Mouse (Mus musculus): ENCODE measurements at regions not wholly inside any gene's neighbourhood (a gene's known extent, or its start where the extent isn't known, plus 50 kb on each side); places are given as distances from the start of the nearest gene placed in this dataset.

DNA sequence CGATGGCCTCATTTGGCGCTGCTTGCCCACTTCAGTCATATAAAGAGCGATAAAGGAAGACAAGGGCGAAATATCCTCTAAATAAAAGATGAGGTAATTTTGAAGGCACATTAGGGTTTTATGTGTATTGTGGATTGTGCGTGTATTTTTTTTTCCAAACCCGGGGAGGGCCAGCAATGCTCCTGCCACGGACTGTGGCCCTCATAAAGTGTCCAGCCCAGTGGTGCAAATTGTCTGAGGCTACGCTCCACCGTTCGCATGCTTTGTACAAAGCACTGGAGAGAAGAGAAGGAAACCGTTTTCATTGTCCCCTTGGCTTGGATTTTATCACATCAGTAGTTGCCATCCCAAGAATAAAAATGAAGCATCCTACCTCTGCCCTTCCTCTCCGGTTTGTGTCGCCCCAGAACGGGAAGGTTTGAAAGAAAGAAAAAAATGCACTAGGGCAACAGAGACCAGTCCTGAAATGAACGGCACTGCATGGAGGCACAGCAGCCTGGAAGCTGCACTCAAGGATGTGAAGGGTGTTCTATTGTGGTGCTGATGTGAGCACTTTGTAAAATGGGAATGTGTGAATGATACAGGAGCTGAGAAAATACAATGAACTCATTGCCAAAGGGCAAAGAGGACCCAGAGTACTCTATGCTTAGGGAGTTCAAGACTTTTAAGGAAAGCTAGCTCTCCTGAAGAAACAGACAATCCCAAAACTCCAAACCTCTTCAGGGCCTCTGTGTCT is 1004.7 kb upstream of the A1bg start:
- no peak overlapping the region for H3K4me2 ChIP-seq (ENCODE audit: low read depth, low read length, severe bottlenecking)
- H3K4me1 ChIP-seq (replicated peaks; ENCODE audit: control insufficient read depth, insufficient read depth, low read length), result no peaks in the 10 kb centered on the region
- H3K27ac ChIP-seq (ENCODE audit: low read depth, low read length), result no peak overlapping the region
- 87% methylated on average over 15 of the region's 15 CpGs for WGBS
- ATAC-seq (replicated peaks; ENCODE audit: low FRiP score), result no peak
- DNase-seq (ENCODE audit: low spot score), result no peak
- H3K4me3 ChIP-seq (ENCODE audit: low read depth, low read length), result no peak overlapping the region
- H3K36me3 ChIP-seq (ENCODE audit: control insufficient read depth, insufficient read depth, low read length), result no peaks in the 10 kb centered on the region
- H3K27me3 ChIP-seq (ENCODE audit: control insufficient read depth, insufficient read depth, low read length), result no peaks in the 10 kb centered on the region
- H3K9me3 ChIP-seq (ENCODE audit: control insufficient read depth, low read length), result no peaks in the 10 kb centered on the region
- H3K9ac ChIP-seq (ENCODE audit: low read length), result no peak overlapping the region

DNA sequence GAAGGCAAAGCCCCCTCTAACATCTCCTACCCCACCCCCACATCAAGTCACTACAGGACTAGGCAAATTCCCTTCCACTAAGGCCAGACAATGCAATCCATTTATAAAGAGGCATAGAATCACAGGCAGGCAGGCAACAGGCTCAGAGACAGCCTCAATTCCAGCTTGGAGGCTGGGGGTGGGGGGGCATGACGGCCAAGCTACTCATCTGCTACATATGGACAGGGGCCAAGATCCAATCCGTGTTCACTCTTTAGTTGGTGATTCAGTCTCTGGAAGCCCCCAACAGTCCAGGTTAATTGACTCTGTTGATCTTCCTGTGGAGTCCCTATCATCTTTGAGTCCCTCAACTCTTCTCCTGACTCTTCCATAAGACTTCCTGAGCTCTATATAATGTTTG is 997.2 kb upstream of the A1bg start:
- Histone ChIP-seq H3K9ac (ENCODE audit: low read length) (no peak overlapping the region), H3K9me3 (ENCODE audit: control insufficient read depth, low read length) (no peaks in the 10 kb centered on the region), H3K4me3 (ENCODE audit: low read depth, low read length) (no peak overlapping the region), H3K4me1 (replicated peaks; ENCODE audit: control insufficient read depth, insufficient read depth, low read length) (no peaks in the 10 kb centered on the region), H3K27ac (ENCODE audit: low read depth, low read length) (no peak overlapping the region), H3K36me3 (ENCODE audit: control insufficient read depth, insufficient read depth, low read length) (no peaks in the 10 kb centered on the region), H3K4me2 (ENCODE audit: low read depth, low read length, severe bottlenecking) (no peak overlapping the region), H3K27me3 (ENCODE audit: control insufficient read depth, insufficient read depth, low read length) (no peaks in the 10 kb centered on the region)
- ATAC-seq (replicated peaks; ENCODE audit: low FRiP score) (no peak), DNase-seq (ENCODE audit: low spot score) (no peak)
- 78% methylated on average over 2 of the region's 2 CpGs for WGBS

DNA sequence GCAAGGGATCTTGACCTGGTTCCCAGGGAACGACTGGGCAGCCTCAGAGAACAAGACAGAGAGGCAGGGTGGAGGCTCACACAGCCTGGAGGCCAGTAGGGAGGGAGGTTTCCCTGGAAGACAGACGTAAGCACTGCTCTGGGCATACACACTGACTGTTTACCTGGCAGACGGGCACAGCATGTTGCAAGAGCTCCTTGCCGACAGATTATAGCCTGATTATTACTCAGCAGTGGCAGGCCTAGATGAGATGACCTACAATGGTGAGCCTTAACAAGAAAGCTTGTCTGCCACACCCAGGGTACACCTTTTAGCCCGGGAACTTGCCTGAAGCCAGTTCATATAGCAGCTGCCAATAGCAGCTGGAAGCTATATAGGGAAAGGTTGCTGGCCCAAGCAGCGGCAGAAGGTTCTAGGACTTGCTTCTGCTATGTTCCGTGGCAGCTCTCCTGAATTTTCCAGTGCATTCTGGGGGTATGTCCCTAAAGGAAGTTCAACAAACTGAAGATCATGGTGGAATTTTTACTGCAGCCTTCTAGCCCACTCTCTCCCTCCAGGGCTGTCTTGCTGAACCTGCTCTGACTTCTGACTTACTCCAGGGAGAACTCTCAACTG is 990.8 kb upstream of the A1bg start:
- Histone ChIP-seq H3K36me3 (ENCODE audit: control insufficient read depth, insufficient read depth, low read length) (no peaks in the 10 kb centered on the region), H3K4me1 (replicated peaks; ENCODE audit: control insufficient read depth, insufficient read depth, low read length) (no peaks in the 10 kb centered on the region), H3K9me3 (ENCODE audit: control insufficient read depth, low read length) (no peaks in the 10 kb centered on the region), H3K27me3 (ENCODE audit: control insufficient read depth, insufficient read depth, low read length) (no peaks in the 10 kb centered on the region), H3K27ac (ENCODE audit: low read depth, low read length) (no peak overlapping the region), H3K4me3 (ENCODE audit: low read depth, low read length) (no peak overlapping the region), H3K4me2 (ENCODE audit: low read depth, low read length, severe bottlenecking) (no peak overlapping the region), H3K9ac (ENCODE audit: low read length) (no peak overlapping the region)
- WGBS, result 84% methylated on average over 7 of the region's 7 CpGs
- no peak for ATAC-seq (replicated peaks; ENCODE audit: low FRiP score)
- no peak for DNase-seq (ENCODE audit: low spot score)

- Histone ChIP-seq H3K4me1 (replicated peaks; ENCODE audit: control insufficient read depth, insufficient read depth, low read length) (no peaks in the 10 kb centered on the region), H3K4me3 (ENCODE audit: low read depth, low read length) (no peak overlapping the region), H3K27me3 (ENCODE audit: control insufficient read depth, insufficient read depth, low read length) (no peaks in the 10 kb centered on the region), H3K9ac (ENCODE audit: low read length) (no peak overlapping the region), H3K4me2 (ENCODE audit: low read depth, low read length, severe bottlenecking) (no peak overlapping the region), H3K36me3 (ENCODE audit: control insufficient read depth, insufficient read depth, low read length) (no peaks in the 10 kb centered on the region), H3K9me3 (ENCODE audit: control insufficient read depth, low read length) (no peaks in the 10 kb centered on the region), H3K27ac (ENCODE audit: low read depth, low read length) (no peak overlapping the region)
- ATAC-seq (replicated peaks; ENCODE audit: low FRiP score) (no peak), DNase-seq (ENCODE audit: low spot score) (no peak)
- 90% methylated on average over 5 of the region's 5 CpGs for WGBS
Measured at GRCm38 (mm10) chr15:61905165-61905845, 982.5 kb upstream of the A1bg start.

- Histone ChIP-seq H3K4me1 (replicated peaks; ENCODE audit: control insufficient read depth, insufficient read depth, low read length) (no peaks in the 10 kb centered on the region), H3K9me3 (ENCODE audit: control insufficient read depth, low read length) (no peaks in the 10 kb centered on the region), H3K4me3 (ENCODE audit: low read depth, low read length) (no peak overlapping the region), H3K27me3 (ENCODE audit: control insufficient read depth, insufficient read depth, low read length) (no peaks in the 10 kb centered on the region), H3K9ac (ENCODE audit: low read length) (no peak overlapping the region), H3K36me3 (ENCODE audit: control insufficient read depth, insufficient read depth, low read length) (no peaks in the 10 kb centered on the region), H3K27ac (ENCODE audit: low read depth, low read length) (no peak overlapping the region), H3K4me2 (ENCODE audit: low read depth, low read length, severe bottlenecking) (no peak overlapping the region)
- 88% methylated on average over 3 of the region's 3 CpGs for WGBS
- ATAC-seq (replicated peaks; ENCODE audit: low FRiP score) (no peak), DNase-seq (ENCODE audit: low spot score) (no peak)
Measured at GRCm38 (mm10) chr15:61899809-61900208, 977.0 kb upstream of the A1bg start.

DNA sequence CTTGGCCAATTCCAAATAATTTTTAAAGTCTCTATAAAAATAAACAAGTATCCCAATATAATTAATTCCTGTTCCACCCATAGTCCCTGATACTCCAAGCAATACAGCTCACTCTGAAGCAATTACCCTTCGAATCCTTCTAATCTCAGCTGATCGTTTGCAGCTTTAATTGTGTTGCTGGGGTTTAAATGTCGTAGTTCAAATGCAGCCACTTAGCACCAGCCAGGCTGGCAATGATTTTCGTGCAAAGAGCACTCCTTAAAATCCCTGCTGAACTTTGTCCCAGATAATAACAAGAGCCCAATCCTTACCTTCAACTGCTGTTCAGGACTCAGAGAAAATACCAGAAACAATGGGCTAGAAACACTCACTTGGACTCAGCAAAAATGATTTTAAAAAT is 974.8 kb upstream of the A1bg start:
- WGBS, result 35% methylated on average over 4 of the region's 4 CpGs

GRCm38 (mm10) chr15:61890330-61890729 is 967.5 kb upstream of the A1bg start:
- no peak overlapping the region for H3K9ac ChIP-seq (ENCODE audit: low read length)
- no peaks in the 10 kb centered on the region for H3K27me3 ChIP-seq (ENCODE audit: control insufficient read depth, insufficient read depth, low read length)
- H3K4me3 ChIP-seq (ENCODE audit: low read depth, low read length), result no peak overlapping the region

More for the DNA sequence above, 974.8 kb upstream of the A1bg start:
- no peak overlapping the region for H3K9ac ChIP-seq (ENCODE audit: low read length)
- no peak overlapping the region for H3K27ac ChIP-seq (ENCODE audit: low read depth, low read length)
- no peak overlapping the region for H3K4me2 ChIP-seq (ENCODE audit: low read depth, low read length, severe bottlenecking)
- H3K36me3 ChIP-seq (ENCODE audit: control insufficient read depth, insufficient read depth, low read length), result no peaks in the 10 kb centered on the region
- H3K4me3 ChIP-seq (ENCODE audit: low read depth, low read length), result no peak overlapping the region
- DNase-seq (ENCODE audit: low spot score) (no peak), ATAC-seq (replicated peaks; ENCODE audit: low FRiP score) (no peak)
- no peaks in the 10 kb centered on the region for H3K27me3 ChIP-seq (ENCODE audit: control insufficient read depth, insufficient read depth, low read length)
- no peaks in the 10 kb centered on the region for H3K9me3 ChIP-seq (ENCODE audit: control insufficient read depth, low read length)
- no peaks in the 10 kb centered on the region for H3K4me1 ChIP-seq (replicated peaks; ENCODE audit: control insufficient read depth, insufficient read depth, low read length)

GRCm38 (mm10) chr15:61888569-61889326 is 965.9 kb upstream of the A1bg start:
- DNase-seq (ENCODE audit: low spot score) (no peak), ATAC-seq (replicated peaks; ENCODE audit: low FRiP score) (no peak)
- H3K27me3 ChIP-seq (ENCODE audit: control insufficient read depth, insufficient read depth, low read length), result no peaks in the 10 kb centered on the region
- no peaks in the 10 kb centered on the region for H3K36me3 ChIP-seq (ENCODE audit: control insufficient read depth, insufficient read depth, low read length)
- H3K9me3 ChIP-seq (ENCODE audit: control insufficient read depth, low read length), result no peaks in the 10 kb centered on the region
- no peak overlapping the region for H3K9ac ChIP-seq (ENCODE audit: low read length)
- H3K4me3 ChIP-seq (ENCODE audit: low read depth, low read length), result no peak overlapping the region
- no peak overlapping the region for H3K4me2 ChIP-seq (ENCODE audit: low read depth, low read length, severe bottlenecking)
- no peaks in the 10 kb centered on the region for H3K4me1 ChIP-seq (replicated peaks; ENCODE audit: control insufficient read depth, insufficient read depth, low read length)
- WGBS, result 67% methylated on average over 10 of the region's 10 CpGs
- H3K27ac ChIP-seq (ENCODE audit: low read depth, low read length), result no peak overlapping the region

More at GRCm38 (mm10) chr15:61890330-61890729, 967.5 kb upstream of the A1bg start:
- Histone ChIP-seq H3K4me2 (ENCODE audit: low read depth, low read length, severe bottlenecking) (no peak overlapping the region), H3K4me1 (replicated peaks; ENCODE audit: control insufficient read depth, insufficient read depth, low read length) (no peaks in the 10 kb centered on the region), H3K9me3 (ENCODE audit: control insufficient read depth, low read length) (no peaks in the 10 kb centered on the region), H3K27ac (ENCODE audit: low read depth, low read length) (no peak overlapping the region), H3K36me3 (ENCODE audit: control insufficient read depth, insufficient read depth, low read length) (no peaks in the 10 kb centered on the region)
- ATAC-seq (replicated peaks; ENCODE audit: low FRiP score), result no peak
- DNase-seq (ENCODE audit: low spot score), result no peak

All from forebrain, embryonic 11.5 days (tissue).